Mouse (Mus musculus): Measurements from ENCODE around the gene Adora3.

DNA sequence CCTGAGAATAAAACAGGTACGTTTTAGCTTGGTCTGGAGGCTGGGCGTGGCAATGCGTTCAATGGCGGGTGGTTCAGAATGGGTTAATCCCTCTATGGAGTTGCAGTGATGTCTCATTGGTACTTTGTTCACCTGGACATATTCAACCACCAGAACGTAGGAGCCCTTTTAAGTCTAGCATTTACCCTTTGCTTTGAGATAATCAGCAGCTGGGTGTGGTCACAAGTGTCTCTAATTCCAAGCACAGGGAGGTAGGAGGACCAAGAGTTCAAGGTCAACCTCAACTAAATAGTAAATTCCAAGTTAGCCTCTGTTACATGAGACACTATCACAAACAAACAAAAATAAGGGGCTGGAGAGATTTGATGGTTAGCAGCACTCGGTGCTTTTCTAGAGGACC lies 58.1 kb downstream of the Adora3 start:
- TF ChIP-seq CTCF (IDR thresholded peaks at IDR 0.05; ENCODE audit: low read depth) (no peak), EP300 (IDR thresholded peaks at IDR 0.05; ENCODE audit: low read depth) (no peak)
